Mouse (Mus musculus) WW6 (cell line): ENCODE measurements at regions not wholly inside any gene's neighbourhood (a gene's known extent, or its start where the extent isn't known, plus 50 kb on each side); places are given as distances from the start of the nearest gene placed in this dataset.
"Not testable (repeated sequence)": the region's sequence is repeated elsewhere in the genome, so short reads cannot be mapped to it uniquely, and the experiment has no call there.

Source experiments
- DNase-seq: peaks from one replicate; pipeline ENCODE4 v3.0.0-alpha.2; 2013; ENCODE audit warnings: low read depth, low spot score

GRCm38 (mm10) chr8:24386462-24386861 is 339.2 kb downstream of the Adam3 start:
- DNase-seq: peak; percentile 61

- no peak for DNase-seq
These were observed 341.7 kb downstream of the Adam3 start for GRCm38 (mm10) chr8:24383963-24384435.

- DNase-seq: no peak
These were observed 342.3 kb downstream of the Adam3 start for GRCm38 (mm10) chr8:24383130-24383962.

GRCm38 (mm10) chr8:24381666-24382253 is 343.9 kb downstream of the Adam3 start:
- no peak for DNase-seq

GRCm38 (mm10) chr8:24378070-24378469 is 347.6 kb downstream of the Adam3 start:
- no peak for DNase-seq

GRCm38 (mm10) chr8:24376846-24377245 is 348.8 kb downstream of the Adam3 start:
- DNase-seq: not testable (repeated sequence)

- DNase-seq: no peak
These were observed 351.1 kb downstream of the Adam3 start for GRCm38 (mm10) chr8:24374503-24374902.

- no peak for DNase-seq
These were observed 353.6 kb downstream of the Adam3 start for GRCm38 (mm10) chr8:24372068-24372467.

- DNase-seq: no peak
These were observed 359.7 kb downstream of the Adam3 start for GRCm38 (mm10) chr8:24366000-24366399.

- DNase-seq: no peak
These were observed 361.0 kb downstream of the Adam3 start for GRCm38 (mm10) chr8:24364685-24365084.

- DNase-seq: no peak
These were observed 366.5 kb downstream of the Adam3 start for GRCm38 (mm10) chr8:24359022-24359600.

GRCm38 (mm10) chr8:24355146-24355545 is 370.5 kb downstream of the Adam3 start:
- DNase-seq: no peak

- no peak for DNase-seq
These were observed 371.8 kb downstream of the Adam3 start for GRCm38 (mm10) chr8:24353842-24354241.

- DNase-seq: no peak
These were observed 373.3 kb downstream of the Adam3 start for GRCm38 (mm10) chr8:24352322-24352721.

- DNase-seq: no peak
These were observed 373.9 kb downstream of the Adam3 start for GRCm38 (mm10) chr8:24351760-24352159.

- DNase-seq: no peak
These were observed 379.1 kb downstream of the Adam3 start for GRCm38 (mm10) chr8:24346390-24347113.

- DNase-seq: no peak
These were observed 387.0 kb downstream of the Adam3 start for GRCm38 (mm10) chr8:24338694-24339093.

- DNase-seq: no peak
These were observed 388.0 kb downstream of the Adam3 start for GRCm38 (mm10) chr8:24337635-24338034.

GRCm38 (mm10) chr8:24335709-24336108 is 389.9 kb downstream of the Adam3 start:
- no peak for DNase-seq

- no peak for DNase-seq
These were observed 391.9 kb downstream of the Adam3 start for GRCm38 (mm10) chr8:24333705-24334104.

- DNase-seq: no peak
These were observed 414.8 kb downstream of the Adam3 start for GRCm38 (mm10) chr8:24310893-24311292.

GRCm38 (mm10) chr8:24294565-24294964 is 431.1 kb downstream of the Adam3 start:
- DNase-seq: no peak
